9 mouse cellular contexts compared by ENCODE assay signal in the genomic region with DNA sequence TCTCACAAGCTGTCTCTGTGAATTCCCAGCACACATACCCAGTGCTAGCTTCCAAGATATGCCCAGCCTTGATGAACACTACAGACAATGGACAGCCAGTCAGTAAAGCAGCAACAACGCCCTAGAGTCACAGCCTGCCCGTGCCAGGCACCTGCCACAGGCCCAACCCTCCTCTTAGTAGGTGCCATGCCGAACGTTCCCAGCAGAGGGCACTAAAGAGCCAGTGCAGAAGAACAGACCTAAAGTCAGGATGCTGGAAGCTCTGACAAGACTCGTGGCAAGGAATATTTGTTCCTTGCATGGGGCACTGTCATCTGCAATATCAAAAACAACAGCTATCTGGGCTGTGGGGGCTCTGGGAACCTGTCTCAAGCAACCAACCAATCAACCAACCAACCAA. TPM values are rescaled to one million over a fixed set of nuclear protein-coding genes. Genes with fewer than 3 reads are reported as not detected.
DNase-seq lines count a peak whose midpoint lies in the region; ATAC-seq and TF ChIP-seq lines count a peak whose summit lies in the region.
"Had no signal": no experiment of that assay in that cellular context is flagged by ENCODE, and none has a peak within 500 bp of the region (broad histone marks: within the 10 kb centered on the region; RNA-seq: fewer than 3 reads in every experiment).

No protein-coding gene starts in this region.

- no peaks in the 10 kb centered on the region for H3K27me3 ChIP-seq in hindbrain, embryonic 11.5 days (ENCODE audit: control insufficient read depth, insufficient read depth, low read length)
- no peaks in the 10 kb centered on the region for H3K27me3 ChIP-seq in hindbrain, embryonic 16.5 days (replicated peaks; ENCODE audit: control insufficient read depth, insufficient read depth, low read length)
- H3K27me3 ChIP-seq in hindbrain, postnatal 0 days (ENCODE audit: insufficient read depth, low read length), result no peaks in the 10 kb centered on the region
- H3K27me3 ChIP-seq: embryonic facial prominence, embryonic 12.5 days had no signal

- no peak for ATAC-seq in hindbrain, embryonic 11.5 days (ENCODE audit: low FRiP score)
- no peak for ATAC-seq in hindbrain, embryonic 16.5 days
- peak; percentile 40 for ATAC-seq in erythroid progenitor cell, adult 5-6 weeks (replicated peaks; ENCODE audit: low FRiP score, poor library complexity, severe bottlenecking)
- no peak for ATAC-seq in hindbrain, postnatal 0 days

- H3K4me2 ChIP-seq in hindbrain, embryonic 11.5 days (replicated peaks; ENCODE audit: low read depth, low read length), result no peak overlapping the region
- H3K4me2 ChIP-seq in hindbrain, embryonic 16.5 days (ENCODE audit: low read length), result no peak overlapping the region
- no peak overlapping the region for H3K4me2 ChIP-seq in hindbrain, postnatal 0 days (ENCODE audit: low read depth, low read length)
- H3K4me2 ChIP-seq: embryonic facial prominence, embryonic 12.5 days had no signal

- no peak overlapping the region for H3K4me3 ChIP-seq in hindbrain, embryonic 11.5 days (ENCODE audit: low read depth, low read length)
- H3K4me3 ChIP-seq in hindbrain, embryonic 16.5 days (ENCODE audit: low read length), result no peak overlapping the region
- no peak overlapping the region for H3K4me3 ChIP-seq in bone marrow, adult 2 months (replicated peaks; ENCODE audit: control insufficient read depth, low read depth, low read length)
- H3K4me3 ChIP-seq in hindbrain, postnatal 0 days (ENCODE audit: low read length), result no peak overlapping the region
- H3K4me3 ChIP-seq: embryonic facial prominence, embryonic 12.5 days had no signal

- TF ChIP-seq CTCF in bone marrow, adult 2 months (IDR thresholded peaks at IDR 0.05; ENCODE audit: control insufficient read depth, insufficient read depth, low read length), result peak; percentile 98
- peak; percentile 98 for TF ChIP-seq CTCF in hindbrain, postnatal 0 days (IDR thresholded peaks at IDR 0.05; ENCODE audit: low read depth)

- peak; percentile 91 for DNase-seq in hindbrain, embryonic 11.5 days (ENCODE audit: low spot score)
- DNase-seq in hindbrain, postnatal 0 days (ENCODE audit: low spot score), result peak; percentile 80
- DNase-seq in left cerebral cortex, postnatal 25 days (ENCODE audit: low spot score in 2 of 2), result peak; percentile 85 to 87
- DNase-seq in monocyte, adult 2 months (ENCODE audit: low read depth in 1 of 2, low spot score in 2 of 2), result peak; percentile 50 to 79
- peak; percentile 92 to 98 for DNase-seq in spleen, postnatal 4 days (ENCODE audit: low spot score in 2 of 2)

- H3K9me3 ChIP-seq in hindbrain, embryonic 11.5 days (ENCODE audit: control insufficient read depth, low read length), result no peaks in the 10 kb centered on the region
- H3K9me3 ChIP-seq in hindbrain, embryonic 16.5 days (ENCODE audit: control insufficient read depth, low read length), result no peaks in the 10 kb centered on the region
- no peaks in the 10 kb centered on the region for H3K9me3 ChIP-seq in hindbrain, postnatal 0 days (ENCODE audit: low read length)
- H3K9me3 ChIP-seq: embryonic facial prominence, embryonic 12.5 days had no signal

- 18% methylated on average over 5 of the region's 5 CpGs for WGBS in hindbrain, embryonic 11.5 days
- 13% methylated on average over 5 of the region's 5 CpGs for WGBS in hindbrain, embryonic 16.5 days
- WGBS in bone marrow, adult 2 months, result 3% methylated on average over 5 of the region's 5 CpGs
- whole genome bisulfite sequencing in hindbrain, postnatal 0 days, result 11% methylated on average over 5 of the region's 5 CpGs

- intact Hi-C loops in left cerebral cortex, postnatal 25 days (cut with DNase I), result loop anchor here (2.0 kb wide), 1 partner anchor 68 kb away; no protein-coding TSS in a partner anchor

- peaks cover 18% of the 10 kb centered on the region for H3K36me3 ChIP-seq in hindbrain, embryonic 11.5 days (ENCODE audit: control insufficient read depth, insufficient read depth, low read length)
- H3K36me3 ChIP-seq in hindbrain, embryonic 16.5 days (ENCODE audit: control insufficient read depth, insufficient read depth, low read length), result peaks cover 24% of the 10 kb centered on the region
- peaks cover 40% of the 10 kb centered on the region for H3K36me3 ChIP-seq in hindbrain, postnatal 0 days (ENCODE audit: insufficient read depth, low read length)

- 0 out of 2 replicates have a peak, but pooled peaks cover 10% of the 10 kb centered on the region for H3K4me1 ChIP-seq in hindbrain, embryonic 11.5 days (replicated peaks; ENCODE audit: control insufficient read depth, insufficient read depth, low read length)
- peaks cover 28% of the 10 kb centered on the region for H3K4me1 ChIP-seq in hindbrain, embryonic 16.5 days (ENCODE audit: control insufficient read depth, insufficient read depth, low read depth, low read length)
- H3K4me1 ChIP-seq in bone marrow, adult 2 months (ENCODE audit: control insufficient read depth, insufficient read depth, low read length), result peaks cover 5% of the 10 kb centered on the region; the same call in 1 of the 2 replicates
- 0 out of 2 replicates have a peak, but pooled peaks cover 5% of the 10 kb centered on the region for H3K4me1 ChIP-seq in hindbrain, postnatal 0 days (ENCODE audit: insufficient read depth, low read length)

- no peak overlapping the region for H3K9ac ChIP-seq in hindbrain, embryonic 11.5 days (ENCODE audit: low read depth, low read length)
- no peak overlapping the region for H3K9ac ChIP-seq in hindbrain, embryonic 16.5 days (ENCODE audit: low read depth, low read length)
- H3K9ac ChIP-seq in hindbrain, postnatal 0 days (replicated peaks; ENCODE audit: low read length), result no peak overlapping the region
- H3K9ac ChIP-seq: embryonic facial prominence, embryonic 12.5 days had no signal

- H3K27ac ChIP-seq in hindbrain, embryonic 11.5 days (ENCODE audit: low read depth, low read length), result no peak overlapping the region
- H3K27ac ChIP-seq in hindbrain, embryonic 16.5 days (ENCODE audit: low read depth, low read length), result no peak overlapping the region
- H3K27ac ChIP-seq in bone marrow, adult 2 months (ENCODE audit: control insufficient read depth, insufficient read depth, low read depth, low read length, poor library complexity), result no peak overlapping the region
- H3K27ac ChIP-seq in hindbrain, postnatal 0 days, result no peak overlapping the region
- H3K27ac ChIP-seq: embryonic facial prominence, embryonic 12.5 days had no signal

- TF ChIP-seq POLR2A in bone marrow, adult 2 months (IDR thresholded peaks at IDR 0.05; ENCODE audit: borderline replicate concordance, control insufficient read depth, low read depth, low read length), result no peak

RNA-seq across cellular contexts. Expression of gene Ctbp1, which starts 4.2 kb away (rescaled TPM):
- 456 and 518 TPM in 2 replicates for polyA plus RNA-seq in hindbrain, embryonic 11.5 days (2014; fragmentation: Nextera tagmentation; extraction: Ambion mirVana)
- 402 and 446 TPM in 2 replicates for polyA plus RNA-seq in hindbrain, embryonic 16.5 days (2015; fragmentation: Nextera tagmentation; extraction: Ambion mirVana)
- 98.6 and 105 TPM in 2 replicates for polyA plus RNA-seq in bone marrow, adult 2 months (2011; ENCODE audit: insufficient read depth, insufficient read length, low replicate concordance, missing spikeins)
- 195 and 222 TPM in 2 replicates for total RNA-seq in erythroid progenitor cell, adult 5-6 weeks (2015; ENCODE audit: low replicate concordance)
- 172 and 302 TPM in 2 replicates for total RNA-seq in erythroid progenitor cell, adult 5-6 weeks (2017; ENCODE audit: low replicate concordance)
- total RNA-seq in hindbrain, postnatal 0 days (2014; rRNA removed), result 468 and 519 TPM in 2 replicates
- polyA plus RNA-seq in hindbrain, postnatal 0 days (2015; fragmentation: Nextera tagmentation; extraction: Ambion mirVana), result 372 and 378 TPM in 2 replicates
- total RNA-seq in left cerebral cortex, postnatal 25 days (2021), result 100 to 1,000 TPM; 281 to 299 TPM

RNA-seq across cellular contexts. Expression of gene Spon2, which starts 52.3 kb away (rescaled TPM):
- polyA plus RNA-seq in hindbrain, embryonic 11.5 days (2014; fragmentation: Nextera tagmentation; extraction: Ambion mirVana), result 3.4 and 4.5 TPM in 2 replicates
- 4.7 and 6.2 TPM in 2 replicates for polyA plus RNA-seq in hindbrain, embryonic 16.5 days (2015; fragmentation: Nextera tagmentation; extraction: Ambion mirVana)
- 3.1 and 6.6 TPM in 2 replicates for polyA plus RNA-seq in bone marrow, adult 2 months (2011; ENCODE audit: insufficient read depth, insufficient read length, low replicate concordance, missing spikeins)
- 1.1 TPM in 1 of 2 replicates, not detected in the other for total RNA-seq in erythroid progenitor cell, adult 5-6 weeks (2015; ENCODE audit: low replicate concordance)
- 1.0 TPM in 1 of 2 replicates, not detected in the other for total RNA-seq in erythroid progenitor cell, adult 5-6 weeks (2017; ENCODE audit: low replicate concordance)
- 4.3 TPM in 2 replicates for total RNA-seq in hindbrain, postnatal 0 days (2014; rRNA removed)
- 3.6 and 3.9 TPM in 2 replicates for polyA plus RNA-seq in hindbrain, postnatal 0 days (2015; fragmentation: Nextera tagmentation; extraction: Ambion mirVana)
- total RNA-seq in left cerebral cortex, postnatal 25 days (2021), result under 1 TPM; 0.57 to 0.64 TPM
